ENCODE assay signal across 10 mouse cellular contexts in the genomic region with DNA sequence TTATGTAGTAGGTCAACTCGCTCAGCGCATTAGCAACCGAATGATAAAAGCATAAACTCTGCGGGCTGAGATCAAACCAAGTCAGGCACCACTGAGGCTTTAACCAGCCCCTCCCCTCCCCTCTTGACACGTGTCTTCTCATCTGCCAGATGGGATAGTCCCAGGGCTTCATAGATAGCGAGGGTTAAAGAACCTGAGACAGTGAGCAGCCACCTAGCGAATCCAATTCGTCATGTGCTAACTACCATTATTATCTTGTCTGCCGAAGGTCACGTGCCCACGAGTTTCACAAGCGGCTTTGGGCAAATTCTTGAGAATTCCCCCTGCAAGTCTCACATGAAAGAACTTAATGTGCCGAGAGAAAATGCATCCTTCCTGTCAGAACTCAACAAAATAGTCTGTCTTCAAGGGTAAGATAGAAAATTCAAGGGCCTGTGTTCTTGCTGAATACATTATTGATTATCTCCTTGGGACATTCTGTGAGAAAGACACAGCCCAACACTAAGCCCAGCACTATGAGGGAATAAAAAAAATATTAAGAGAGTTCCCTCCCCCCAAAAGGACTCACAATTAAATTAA. TPM values are rescaled to one million over a fixed set of nuclear protein-coding genes. Genes with fewer than 3 reads are reported as not detected.
DNase-seq lines count a peak whose midpoint lies in the region; ATAC-seq and TF ChIP-seq lines count a peak whose summit lies in the region.
"Had no signal": no experiment of that assay in that cellular context is flagged by ENCODE, and none has a peak within 500 bp of the region (broad histone marks: within the 10 kb centered on the region; RNA-seq: fewer than 3 reads in every experiment).

No protein-coding gene starts in this region.

- H3K27ac ChIP-seq in liver, postnatal 0 days (ENCODE audit: low read depth), result no peak overlapping the region
- no peak overlapping the region for H3K27ac ChIP-seq in midbrain, postnatal 0 days (ENCODE audit: low read depth, low read length)

- WGBS in liver, postnatal 0 days (ENCODE audit: insufficient replicate concordance), result 58% methylated on average over 13 of the region's 13 CpGs
- WGBS in midbrain, postnatal 0 days, result 50% methylated on average over 13 of the region's 13 CpGs

- H3K4me3 ChIP-seq in liver, postnatal 0 days (ENCODE audit: low read depth, low read length), result no peak overlapping the region
- no peak overlapping the region for H3K4me3 ChIP-seq in midbrain, postnatal 0 days (ENCODE audit: low read depth, low read length)

- no peaks in the 10 kb centered on the region for H3K27me3 ChIP-seq in liver, postnatal 0 days (ENCODE audit: insufficient read depth, low read length)
- no peaks in the 10 kb centered on the region for H3K27me3 ChIP-seq in midbrain, postnatal 0 days (ENCODE audit: insufficient read depth, low read length)

- peaks cover 22% of the 10 kb centered on the region for H3K4me1 ChIP-seq in liver, postnatal 0 days (ENCODE audit: insufficient read depth)
- peaks cover 5% of the 10 kb centered on the region; the same call in 1 of the 2 replicates for H3K4me1 ChIP-seq in midbrain, postnatal 0 days (ENCODE audit: insufficient read depth, low read length)

- ATAC-seq in liver, postnatal 0 days, result no peak
- ATAC-seq in activated CD4-positive, CD25-positive, alpha-beta regulatory T cell, adult 4 months, result peak; percentile 30
- no peak for ATAC-seq in midbrain, postnatal 0 days (ENCODE audit: low FRiP score)

- no peak overlapping the region for H3K9ac ChIP-seq in liver, postnatal 0 days (replicated peaks)
- no peak overlapping the region for H3K9ac ChIP-seq in midbrain, postnatal 0 days (replicated peaks; ENCODE audit: low read length, poor library complexity, severe bottlenecking)

- no peak for TF ChIP-seq CTCF in liver, postnatal 0 days (IDR thresholded peaks at IDR 0.05; ENCODE audit: low read depth)
- 0 out of 2 replicates have a peak, but pooled peaks have one; percentile 2 for TF ChIP-seq CTCF in midbrain, postnatal 0 days (IDR thresholded peaks at IDR 0.05)

- H3K36me3 ChIP-seq in liver, postnatal 0 days (replicated peaks; ENCODE audit: insufficient read depth, low read length), result peaks cover 17% of the 10 kb centered on the region
- H3K36me3 ChIP-seq in midbrain, postnatal 0 days (ENCODE audit: insufficient read depth, low read length), result peaks cover 5% of the 10 kb centered on the region; the same call in 1 of the 2 replicates

- no peak overlapping the region for H3K4me2 ChIP-seq in liver, postnatal 0 days (ENCODE audit: low read depth, low read length)
- H3K4me2 ChIP-seq in midbrain, postnatal 0 days (ENCODE audit: low read depth, low read length, poor library complexity, severe bottlenecking), result no peak overlapping the region; the same call in 1 of the 2 replicates

- DNase-seq in liver, result peak; percentile 41
- no peak for DNase-seq in liver, postnatal 0 days
- DNase-seq in CD4-positive, CD25-positive, alpha-beta regulatory T cell, adult 2 months (ENCODE audit: low read depth, low spot score), result peak; percentile 86
- no peak for DNase-seq in midbrain, postnatal 0 days (ENCODE audit: low spot score)
- no peak for DNase-seq in cerebellum, postnatal 25 days
- no peak for DNase-seq in right cerebral cortex, postnatal 14 days
- DNase-seq: heart, adult 18-20 months had no signal

- no peaks in the 10 kb centered on the region for H3K9me3 ChIP-seq in liver, postnatal 0 days (ENCODE audit: low read length)
- no peaks in the 10 kb centered on the region for H3K9me3 ChIP-seq in midbrain, postnatal 0 days (ENCODE audit: low read length)
- H3K9me3 ChIP-seq: kidney, embryonic 15.5 days had no signal

- TF ChIP-seq EP300 in liver, postnatal 0 days (IDR thresholded peaks at IDR 0.05; ENCODE audit: low read depth), result no peak

RNA-seq across cellular contexts. Expression of a gene that starts 15.8 kb away (rescaled TPM):
- polyA plus RNA-seq in liver, postnatal 0 days (2015; fragmentation: Nextera tagmentation; extraction: Ambion mirVana), result 3.6 and 3.7 TPM in 2 replicates
- not detected for polyA plus RNA-seq in activated CD4-positive, CD25-positive, alpha-beta regulatory T cell, adult 4 months (2017; shearing (Covaris generic))
- total RNA-seq in midbrain, postnatal 0 days (2014; rRNA removed), result 38.7 and 44.2 TPM in 2 replicates
- 40.5 and 43.5 TPM in 2 replicates for polyA plus RNA-seq in midbrain, postnatal 0 days (2015; fragmentation: Nextera tagmentation; extraction: Ambion mirVana)
- total RNA-seq: megakaryocyte-erythroid progenitor cell, adult 5-6 weeks had no signal

RNA-seq across cellular contexts. Expression of a gene that starts 16.5 kb away (rescaled TPM):
- 0.32 TPM in 1 of 2 replicates, not detected in the other for polyA plus RNA-seq in liver, postnatal 0 days (2015; fragmentation: Nextera tagmentation; extraction: Ambion mirVana)
- not detected for polyA plus RNA-seq in activated CD4-positive, CD25-positive, alpha-beta regulatory T cell, adult 4 months (2017; shearing (Covaris generic))
- 3.7 TPM in 1 of 2 replicates, not detected in the other for total RNA-seq in midbrain, postnatal 0 days (2014; rRNA removed)
- 4.8 and 6.0 TPM in 2 replicates for polyA plus RNA-seq in midbrain, postnatal 0 days (2015; fragmentation: Nextera tagmentation; extraction: Ambion mirVana)

RNA-seq across cellular contexts. Expression of a gene that starts 43.1 kb away (rescaled TPM):
- polyA plus RNA-seq in liver, postnatal 0 days (2015; fragmentation: Nextera tagmentation; extraction: Ambion mirVana), result 4.9 and 6.2 TPM in 2 replicates
- polyA plus RNA-seq in activated CD4-positive, CD25-positive, alpha-beta regulatory T cell, adult 4 months (2017; shearing (Covaris generic)), result 1 to 10 TPM; 4.9 to 5.0 TPM
- total RNA-seq in midbrain, postnatal 0 days (2014; rRNA removed), result 3.4 and 4.5 TPM in 2 replicates
- 1.0 TPM in 2 replicates for polyA plus RNA-seq in midbrain, postnatal 0 days (2015; fragmentation: Nextera tagmentation; extraction: Ambion mirVana)

Comparison
In these comparisons a context has a peak if more than half of its experiments do, and no peak if none do; other contexts are left out.
1. DNase-seq: peak in liver (single experiment) and CD4-positive, CD25-positive, alpha-beta regulatory T cell, adult 2 months (single experiment); none in liver, postnatal 0 days (single experiment), midbrain, postnatal 0 days (single experiment), cerebellum, postnatal 25 days (0 of 2) and right cerebral cortex, postnatal 14 days (single experiment).